Mouse (Mus musculus): ENCODE measurements around the gene Gm20517. TPM values are rescaled to one million over a fixed set of nuclear protein-coding genes. Genes with fewer than 3 reads are reported as not detected.

Gm20517 gene
- 2.7 TPM for total RNA-seq (2023)

DNA sequence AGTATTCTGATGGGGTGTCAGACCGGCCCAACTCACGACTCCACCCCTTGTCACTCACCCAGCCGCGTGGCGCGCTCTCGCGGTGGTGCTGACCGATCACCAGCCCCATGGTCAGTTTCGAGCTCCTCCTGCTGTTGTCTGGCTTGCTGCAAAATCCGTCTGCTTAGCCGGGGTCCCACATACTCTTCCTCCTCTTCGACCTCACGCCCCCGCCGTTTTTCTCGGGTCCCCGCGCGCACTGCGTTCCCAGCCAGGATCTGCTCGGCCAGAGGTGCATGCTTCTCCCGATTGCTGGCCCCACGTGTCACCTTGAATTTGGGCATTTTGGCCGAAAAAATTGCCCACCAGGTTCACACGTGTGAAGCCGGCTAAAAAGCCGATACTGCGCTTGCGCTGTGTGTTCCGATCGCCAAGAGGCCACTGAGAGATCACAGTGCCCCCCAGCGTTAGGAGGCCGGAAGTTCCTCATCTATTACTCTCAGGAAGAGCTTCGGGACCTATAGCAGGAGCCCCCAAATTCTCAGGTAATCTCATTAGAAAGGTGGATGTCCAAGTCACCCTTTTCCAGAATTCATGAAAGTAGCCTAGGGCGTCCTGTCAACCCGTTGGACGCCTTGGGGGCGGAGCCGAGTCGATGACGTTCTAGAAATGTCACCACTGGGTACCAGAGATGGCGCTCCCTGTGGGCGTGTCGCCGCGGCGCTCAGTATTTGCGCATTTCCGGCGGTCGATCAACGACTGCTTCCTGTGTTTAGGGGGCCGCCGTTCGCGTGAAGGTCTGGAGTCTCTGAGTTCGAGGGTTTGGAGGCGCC is at the start of gene Gm20517, which contains the start of the genes Bysl and Med20:
TSS of gene Gm20517 (plus strand) at position 741 of the 812 bp plus-strand sequence.
TSS of gene Bysl (minus strand) at position 644 of the 812 bp plus-strand sequence.
TSS of gene Med20 (plus strand) at position 734 of the 812 bp plus-strand sequence.

DNA sequence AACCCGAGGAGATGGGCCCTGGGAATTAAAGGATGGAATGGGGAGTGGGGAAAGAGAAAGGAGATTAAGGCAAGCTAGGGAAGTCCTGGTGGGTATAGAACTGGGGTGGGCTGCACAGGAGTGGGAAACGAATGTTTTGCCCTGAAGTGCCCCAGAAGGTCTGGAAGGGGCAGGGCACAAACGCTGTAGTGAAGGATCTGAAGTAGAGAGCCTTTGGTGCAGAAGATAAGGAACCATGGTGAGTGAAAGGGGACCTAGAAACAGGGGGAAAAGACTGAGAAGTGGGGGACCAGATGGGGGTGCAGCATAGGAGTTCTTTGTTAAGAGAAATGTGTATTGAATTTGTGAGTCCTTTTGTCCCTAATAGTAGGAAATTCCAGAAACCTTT is 19.3 kb downstream of the Gm20517 start, which contains the start of gene Usp49:
TSS of gene Usp49 (plus strand) at position 13 of the 388 bp plus-strand sequence.

DNA sequence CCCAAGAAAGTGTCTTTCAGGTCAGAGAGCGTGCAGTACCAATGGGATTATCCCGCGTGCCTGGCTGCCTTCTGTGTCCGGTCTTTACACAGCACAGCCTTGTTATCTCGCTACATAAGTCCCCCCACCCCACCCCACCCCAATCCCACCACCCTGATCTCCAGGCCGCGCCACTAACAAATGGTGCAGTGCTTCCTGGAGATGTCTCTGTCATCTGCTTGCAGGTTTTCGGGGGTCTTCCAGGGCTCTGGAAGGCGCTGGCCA is 76.9 kb downstream of the Gm20517 start, which contains the start of gene Tomm6:
TSS of gene Tomm6 (minus strand) at position 43 of the 264 bp plus-strand sequence.

DNA sequence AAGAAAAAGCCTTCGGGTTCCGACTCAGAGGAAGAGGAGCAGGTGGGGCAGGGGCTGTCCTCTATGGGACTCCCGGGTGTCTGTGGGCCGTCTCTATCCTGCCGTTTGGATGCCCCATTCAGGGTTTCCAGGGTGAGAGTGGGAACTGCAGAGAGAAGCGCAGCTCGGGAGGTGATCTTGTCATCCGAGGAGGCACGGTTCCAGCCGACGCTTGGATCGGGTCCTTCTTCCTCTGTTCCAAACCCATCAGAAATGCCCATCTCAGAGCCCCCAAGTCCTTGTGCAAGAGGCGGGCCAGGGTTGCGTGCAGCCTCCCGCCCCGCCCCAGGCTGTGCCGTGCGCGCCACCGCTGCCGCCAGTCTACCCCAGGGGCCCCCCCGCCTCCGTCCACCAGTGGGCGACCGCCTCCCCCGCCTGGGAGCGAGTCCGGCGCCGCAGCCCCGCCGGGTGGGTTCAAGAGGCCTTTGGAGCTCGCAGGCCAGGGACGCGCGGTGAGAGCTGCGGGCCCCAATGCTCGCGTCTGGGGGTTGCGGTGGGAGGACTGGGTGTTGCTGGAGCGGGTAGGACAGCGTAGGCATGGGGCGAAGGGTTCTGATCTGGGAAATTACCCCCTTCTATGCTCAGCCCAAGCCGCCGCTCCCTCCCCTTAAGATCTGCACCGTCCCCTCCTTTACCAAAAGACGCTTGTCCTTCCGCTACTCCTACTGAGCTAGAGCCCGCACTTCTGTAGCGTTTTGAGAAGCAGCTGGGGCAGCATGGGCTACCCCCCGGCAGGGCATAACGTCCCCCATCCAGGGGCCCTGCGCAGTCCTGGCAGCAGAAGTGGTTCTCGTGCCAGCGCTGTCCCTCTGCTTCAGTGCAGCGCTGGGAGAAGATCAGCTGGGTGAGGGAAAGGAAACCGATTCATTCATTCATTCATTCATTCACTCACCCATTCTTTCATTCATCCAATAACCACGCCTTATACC is 77.5 kb downstream of the Gm20517 start, which contains the start of gene Frs3:
TSS of gene Frs3 (plus strand) at position 423 of the 968 bp plus-strand sequence.

DNA sequence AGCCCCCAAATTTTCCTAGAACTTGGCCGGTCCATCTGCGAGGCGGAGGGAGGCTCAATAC is 82.9 kb downstream of the Gm20517 start, which contains the start of gene Gm21981:
TSS of gene Gm21981 (minus strand) at position 14 of the 61 bp plus-strand sequence.

DNA sequence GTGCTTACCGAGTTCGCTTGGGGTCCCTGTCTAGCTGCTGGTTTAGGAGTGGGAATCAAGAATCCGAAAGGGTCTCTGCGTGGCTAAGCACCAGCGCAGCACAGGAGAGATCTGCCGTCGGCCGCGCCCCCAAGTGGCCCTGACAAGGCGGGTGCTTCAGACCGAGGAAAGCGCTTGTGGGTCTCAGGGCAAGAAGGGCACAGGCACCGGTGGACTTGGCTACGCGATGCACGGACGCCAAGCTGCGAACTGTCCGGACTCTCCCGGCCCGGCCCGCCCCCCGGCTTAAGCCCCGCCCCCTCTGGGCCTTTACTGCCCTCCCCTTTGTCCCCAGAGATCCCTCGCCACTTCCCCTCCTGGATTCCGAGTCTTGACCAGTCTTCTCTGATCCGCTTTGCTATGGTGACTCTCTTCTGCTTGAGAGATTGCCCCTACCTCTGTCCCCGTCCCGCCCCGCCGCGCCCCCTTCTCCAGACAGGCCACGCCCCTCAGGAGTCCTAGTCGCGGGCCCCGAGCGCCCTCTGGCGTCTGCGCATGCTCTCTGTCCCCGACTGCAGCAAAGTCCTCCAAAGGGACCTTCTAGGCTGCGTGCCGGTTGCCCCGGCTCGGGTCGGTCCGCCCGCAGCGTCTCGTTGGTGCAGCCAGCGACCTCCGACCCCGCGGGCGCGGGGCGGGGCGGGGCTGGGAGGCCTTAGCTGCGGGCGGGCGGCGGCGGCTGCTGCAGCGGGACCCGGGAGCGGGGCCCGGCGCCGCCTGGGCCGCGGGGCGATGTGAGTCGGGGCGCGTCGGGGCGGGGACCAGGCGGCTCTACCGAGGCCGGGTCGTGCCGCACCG is 83.3 kb downstream of the Gm20517 start, which contains the start of gene Prickle4:
TSS of gene Prickle4 (minus strand) at position 234 of the 834 bp plus-strand sequence.

DNA sequence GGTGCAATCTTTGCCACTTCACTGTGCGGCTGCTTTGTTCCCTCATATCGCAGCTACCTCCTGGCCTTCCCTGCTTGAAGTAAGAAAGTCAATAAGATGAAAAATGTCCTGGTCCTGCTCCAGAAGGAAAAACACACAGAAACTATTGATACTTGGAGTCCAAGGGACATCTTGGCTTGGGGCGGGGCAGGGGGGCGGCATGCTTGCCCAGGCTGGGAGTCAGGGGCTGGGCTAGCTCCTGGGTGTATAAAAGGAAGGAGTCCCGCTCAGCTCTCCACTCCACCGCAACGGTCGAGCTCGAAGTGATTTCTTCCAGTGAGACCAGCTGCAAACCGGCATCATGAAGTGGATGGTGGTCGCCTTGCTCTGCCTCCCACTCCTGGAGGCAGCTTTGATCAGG is 115.2 kb downstream of the Gm20517 start, which contains the start of gene Pgc:
TSS of gene Pgc (plus strand) at position 277 of the 400 bp plus-strand sequence.

Other genes with a start within 250 kb of the Gm20517 start
- 22.1 TPM for gene Mrps10, start 242.7 kb upstream of the Gm20517 start, total RNA-seq (2023)
- gene Guca1b, start 226.2 kb upstream of the Gm20517 start, total RNA-seq (2023), result 3.9 TPM
- not detected for gene Guca1a, start 211.0 kb upstream of the Gm20517 start, total RNA-seq (2023)
- gene AI661453, start 175.0 kb upstream of the Gm20517 start, total RNA-seq (2023), result 0.09 TPM
- not detected for gene 1700001C19Rik, start 174.2 kb upstream of the Gm20517 start, total RNA-seq (2023)
- gene Taf8, start 109.3 kb upstream of the Gm20517 start, total RNA-seq (2023), result 74.6 TPM
- 358 TPM for gene Ccnd3, start 106.5 kb upstream of the Gm20517 start, total RNA-seq (2023)
- 15.1 TPM for gene Bysl, start 97 bp upstream of the Gm20517 start, total RNA-seq (2023)
- gene Med20, start within 50 bp of the Gm20517 start, total RNA-seq (2023), result 59.9 TPM
- gene Usp49, start 19.1 kb downstream of the Gm20517 start, total RNA-seq (2023), result 5.6 TPM
- gene Tomm6, start 76.8 kb downstream of the Gm20517 start, total RNA-seq (2023), result 114 TPM
- 2.4 TPM for gene Frs3, start 77.4 kb downstream of the Gm20517 start, total RNA-seq (2023)
- 0.21 TPM for gene Gm21981, start 82.9 kb downstream of the Gm20517 start, total RNA-seq (2023)
- not detected for gene Prickle4, start 83.1 kb downstream of the Gm20517 start, total RNA-seq (2023)
- not detected for gene Pgc, start 115.3 kb downstream of the Gm20517 start, total RNA-seq (2023)
- gene Tfeb, start 125.4 kb downstream of the Gm20517 start, total RNA-seq (2023), result 35.0 TPM
- not detected for gene Mdfi, start 223.1 kb downstream of the Gm20517 start, total RNA-seq (2023)

All from CD8-positive naive resting alpha-beta T cell, adult 57 days (primary cell).